8 mouse cellular contexts compared by ENCODE assay signal in genomic region chr12:71293960-71294942, GRCm38 (mm10). TPM values are rescaled to one million over a fixed set of nuclear protein-coding genes. Genes with fewer than 3 reads are reported as not detected.
DNase-seq lines count a peak whose midpoint lies in the region; ATAC-seq and TF ChIP-seq lines count a peak whose summit lies in the region.

No protein-coding gene starts in this region.

- no peaks in the 10 kb centered on the region for H3K9me3 ChIP-seq in lung, embryonic 16.5 days (ENCODE audit: control insufficient read depth, low read length)
- H3K9me3 ChIP-seq in forebrain, embryonic 13.5 days (replicated peaks): no peaks in the 10 kb centered on the region
- H3K9me3 ChIP-seq in liver, embryonic 16.5 days (replicated peaks; ENCODE audit: control insufficient read depth, low read length): no peaks in the 10 kb centered on the region
- H3K9me3 ChIP-seq in stomach, postnatal 0 days (ENCODE audit: control insufficient read depth, low read length): no peaks in the 10 kb centered on the region

- no peaks in the 10 kb centered on the region for H3K27me3 ChIP-seq in lung, embryonic 16.5 days (ENCODE audit: control insufficient read depth, insufficient read depth, low read depth, low read length)
- no peaks in the 10 kb centered on the region for H3K27me3 ChIP-seq in forebrain, embryonic 13.5 days
- H3K27me3 ChIP-seq in liver, embryonic 16.5 days (ENCODE audit: control insufficient read depth, insufficient read depth, low read depth, low read length): no peaks in the 10 kb centered on the region
- no peaks in the 10 kb centered on the region for H3K27me3 ChIP-seq in stomach, postnatal 0 days (ENCODE audit: control insufficient read depth, insufficient read depth, low read length)

- DNase-seq in lung, postnatal 25 days (ENCODE audit: low spot score): no peak
- DNase-seq in stomach, postnatal 0 days (ENCODE audit: low spot score): peak; percentile 22
- no peak for DNase-seq in spleen, adult 18-20 months
- DNase-seq in left cerebral cortex, postnatal 10 days (ENCODE audit: extremely low spot score in 1 of 2, low spot score in 2 of 2): no peak
- no peak for DNase-seq in frontal cortex, postnatal 36 days (ENCODE audit: low spot score in 2 of 2)

- H3K4me2 ChIP-seq in lung, embryonic 16.5 days (ENCODE audit: low read depth, low read length): peak overlapping the region; percentile 48
- H3K4me2 ChIP-seq in forebrain, embryonic 13.5 days: peak overlapping the region; percentile 42
- peak overlapping the region; percentile 21 for H3K4me2 ChIP-seq in liver, embryonic 16.5 days (ENCODE audit: low read depth, low read length)
- H3K4me2 ChIP-seq in stomach, postnatal 0 days (replicated peaks; ENCODE audit: low read depth): no peak overlapping the region; the same call in 1 of the 2 replicates

- no peaks in the 10 kb centered on the region for H3K4me1 ChIP-seq in lung, embryonic 16.5 days (replicated peaks; ENCODE audit: control insufficient read depth, insufficient read depth, low read length)
- H3K4me1 ChIP-seq in forebrain, embryonic 13.5 days: peaks cover 18% of the 10 kb centered on the region
- H3K4me1 ChIP-seq in liver, embryonic 16.5 days (ENCODE audit: control insufficient read depth, low read depth, low read length): no peaks in the 10 kb centered on the region
- H3K4me1 ChIP-seq in stomach, postnatal 0 days (replicated peaks; ENCODE audit: control insufficient read depth, insufficient read depth): no peaks in the 10 kb centered on the region

- TF ChIP-seq CTCF in stomach, postnatal 0 days (IDR thresholded peaks at IDR 0.05; ENCODE audit: low read depth): no peak

- no peak overlapping the region for H3K27ac ChIP-seq in lung, embryonic 16.5 days (ENCODE audit: low read length)
- no peak overlapping the region for H3K27ac ChIP-seq in forebrain, embryonic 13.5 days
- no peak overlapping the region for H3K27ac ChIP-seq in liver, embryonic 16.5 days (ENCODE audit: low read length)
- H3K27ac ChIP-seq in stomach, postnatal 0 days (replicated peaks): no peak overlapping the region

- ATAC-seq in lung, embryonic 16.5 days (ENCODE audit: low read depth): peak; percentile 36; the same call in 1 of the 2 replicates
- peak; percentile 61; the same call in 1 of the 2 replicates for ATAC-seq in forebrain, embryonic 13.5 days
- ATAC-seq in liver, embryonic 16.5 days (ENCODE audit: low read depth): no peak
- no peak for ATAC-seq in stomach, postnatal 0 days (ENCODE audit: low FRiP score, low TSS enrichment)

- 20% methylated on average over 22 of the region's 22 CpGs for WGBS in lung, embryonic 16.5 days
- 21% methylated on average over 22 of the region's 22 CpGs for WGBS in forebrain, embryonic 13.5 days
- WGBS in liver, embryonic 16.5 days (ENCODE audit: insufficient replicate concordance): 19% methylated on average over 22 of the region's 22 CpGs
- 33% methylated on average over 22 of the region's 22 CpGs for WGBS in stomach, postnatal 0 days

- TF ChIP-seq EP300 in stomach, postnatal 0 days (optimal IDR thresholded peaks at IDR 0.05): no peak

- no peaks in the 10 kb centered on the region for H3K36me3 ChIP-seq in lung, embryonic 16.5 days (ENCODE audit: control insufficient read depth, insufficient read depth, low read length)
- H3K36me3 ChIP-seq in forebrain, embryonic 13.5 days (ENCODE audit: poor library complexity, severe bottlenecking): no peaks in the 10 kb centered on the region
- H3K36me3 ChIP-seq in liver, embryonic 16.5 days (ENCODE audit: control insufficient read depth, insufficient read depth): no peaks in the 10 kb centered on the region
- no peaks in the 10 kb centered on the region for H3K36me3 ChIP-seq in stomach, postnatal 0 days (ENCODE audit: control insufficient read depth, insufficient read depth, low read length)

- H3K9ac ChIP-seq in lung, embryonic 16.5 days (ENCODE audit: low read length): no peak overlapping the region; the same call in 1 of the 2 replicates
- H3K9ac ChIP-seq in forebrain, embryonic 13.5 days: no peak overlapping the region
- no peak overlapping the region for H3K9ac ChIP-seq in liver, embryonic 16.5 days (ENCODE audit: low read depth, low read length)
- H3K9ac ChIP-seq in stomach, postnatal 0 days (ENCODE audit: low read length): no peak overlapping the region

- intact Hi-C loops in left cerebral cortex, postnatal 10 days (cut with DNase I): no loop called here

- peak overlapping the region; percentile 34 for H3K4me3 ChIP-seq in lung, embryonic 16.5 days (ENCODE audit: low read length)
- H3K4me3 ChIP-seq in forebrain, embryonic 13.5 days: no peak overlapping the region
- peak overlapping the region; percentile 4; the same call in 1 of the 2 replicates for H3K4me3 ChIP-seq in liver, embryonic 16.5 days (ENCODE audit: low read depth, low read length)
- no peak overlapping the region; the same call in 1 of the 2 replicates for H3K4me3 ChIP-seq in stomach, postnatal 0 days (ENCODE audit: low read depth, low read length)

RNA-seq across cellular contexts. Expression of gene Dact1, which starts 15.4 kb away (rescaled TPM):
- polyA plus RNA-seq in lung, embryonic 16.5 days (2015; fragmentation: Nextera tagmentation; extraction: Ambion mirVana): 6.1 and 6.4 TPM in 2 replicates
- polyA plus RNA-seq in forebrain, embryonic 13.5 days (2015; fragmentation: Nextera tagmentation; extraction: Ambion mirVana): 22.4 and 26.0 TPM in 2 replicates
- 0.22 and 0.25 TPM in 2 replicates for polyA plus RNA-seq in liver, embryonic 16.5 days (2015; fragmentation: Nextera tagmentation; extraction: Ambion mirVana)
- 5.1 and 5.9 TPM in 2 replicates for polyA plus RNA-seq in stomach, postnatal 0 days (2015; fragmentation: Nextera tagmentation; extraction: Ambion mirVana)
- total RNA-seq in left cerebral cortex, postnatal 10 days (2021): 10 to 100 TPM; 20.4 to 23.4 TPM

Comparison
In these comparisons a context has a peak if more than half of its experiments do, and no peak if none do; other contexts are left out.
1. ATAC-seq: peak in lung, embryonic 16.5 days (single experiment) and forebrain, embryonic 13.5 days (single experiment); none in liver, embryonic 16.5 days (single experiment) and stomach, postnatal 0 days (single experiment).
2. H3K4me3 ChIP-seq: peak in lung, embryonic 16.5 days (single experiment) and liver, embryonic 16.5 days (single experiment); none in forebrain, embryonic 13.5 days (single experiment) and stomach, postnatal 0 days (single experiment).